Mouse (Mus musculus) frontal cortex, postnatal 36 days (tissue): Measurements from ENCODE around the gene Fam207a.
A peak's percentile ranks its signal among the peaks of the same experiment; 100 is the strongest.

Experiments used
- DNase-seq, 2 experiments: peaks; one replicate each; pipeline ENCODE4 v3.0.0; 2022; ENCODE audit warnings: low spot score in 2 of 2

The Fam207a gene

DNA sequence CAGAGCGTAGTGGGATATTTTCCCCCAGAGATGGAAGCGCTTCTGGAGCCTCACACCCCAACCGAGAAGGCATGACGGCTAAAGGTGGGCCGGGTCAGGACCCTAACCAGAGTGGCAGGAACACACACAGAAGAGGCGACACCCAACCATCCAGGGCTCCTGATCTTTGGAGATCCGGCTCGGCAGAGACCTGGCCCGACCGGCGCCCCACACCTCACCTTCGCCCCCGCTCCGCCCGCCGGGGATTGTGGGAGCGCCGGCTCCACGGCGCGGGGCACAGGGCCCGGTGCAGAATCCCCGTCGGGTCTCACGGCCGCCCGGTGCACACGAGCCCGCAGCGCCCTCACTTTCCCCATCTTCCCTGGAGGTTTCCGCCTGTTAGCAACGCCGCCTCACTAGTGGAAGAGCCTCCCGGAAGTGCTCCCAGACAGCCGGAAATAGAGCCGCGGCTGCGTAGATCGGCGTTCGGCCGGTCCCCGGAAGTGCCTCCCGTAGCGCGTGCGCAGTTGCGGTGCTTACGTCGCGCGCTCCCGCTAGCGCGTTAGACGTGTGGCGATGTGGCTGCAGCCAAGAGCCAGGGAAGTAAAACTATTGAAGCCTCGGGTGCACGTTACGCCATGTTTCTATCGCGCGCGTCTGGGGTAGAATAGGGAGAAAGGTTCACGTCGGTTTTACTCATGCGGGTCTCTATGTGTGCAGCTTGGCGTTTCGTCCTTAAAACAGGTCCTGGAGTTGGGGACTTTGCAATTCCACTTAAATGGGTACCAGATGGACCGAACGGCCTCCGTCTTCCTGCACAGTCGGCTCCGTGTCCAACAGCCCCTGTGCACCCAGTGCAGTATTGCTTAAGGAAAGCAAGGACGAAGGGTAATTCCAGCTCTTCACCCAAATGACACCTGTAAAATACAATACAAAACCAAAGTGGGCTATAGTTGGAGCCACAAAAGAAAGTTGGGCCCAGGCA lies at the start of gene Fam207a:
TSS of gene Fam207a (minus strand) at position 401 of the 964 bp plus-strand sequence.
- peak; percentile 94 to 96 for DNase-seq

DNA sequence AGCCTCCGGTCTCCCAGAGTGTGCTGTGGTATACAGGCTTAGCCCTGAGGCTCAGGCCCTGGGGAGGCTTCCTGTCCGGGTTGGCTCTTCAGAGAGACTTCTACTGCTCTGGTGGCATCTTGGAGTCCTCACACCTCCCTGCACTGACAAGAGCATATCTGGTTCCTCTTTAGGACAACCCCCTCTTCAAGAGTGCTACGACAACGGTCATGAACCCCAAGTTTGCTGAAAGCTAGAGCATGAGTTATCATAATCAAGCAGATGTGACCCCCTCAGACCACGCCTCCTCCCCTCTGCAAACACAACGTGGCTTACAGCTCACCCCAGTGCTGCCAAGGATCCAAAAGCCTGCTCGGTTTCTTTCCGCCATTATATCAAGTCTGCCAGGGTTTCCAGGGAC lies 49.4 kb upstream of the Fam207a start:
- no peak for DNase-seq

DNA sequence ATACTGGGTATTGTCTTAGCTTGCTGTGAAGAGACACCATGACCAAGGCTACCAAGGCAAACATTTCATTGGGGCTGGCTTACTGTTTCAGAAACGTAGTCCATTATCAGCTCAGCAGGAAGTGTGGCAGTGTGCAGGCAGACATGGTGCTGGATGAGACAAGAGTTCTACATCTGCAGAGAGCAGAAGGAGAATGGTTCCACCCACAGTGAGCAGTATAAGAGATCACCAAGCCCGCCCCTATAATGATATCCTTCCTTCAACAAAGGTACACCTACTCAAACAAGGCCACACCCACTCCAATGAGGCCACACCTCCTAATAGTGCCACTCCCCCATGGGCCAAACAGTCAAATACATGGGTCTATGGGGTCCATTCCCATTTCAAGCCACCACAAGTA lies 45.9 kb upstream of the Fam207a start:
- no peak for DNase-seq

DNA sequence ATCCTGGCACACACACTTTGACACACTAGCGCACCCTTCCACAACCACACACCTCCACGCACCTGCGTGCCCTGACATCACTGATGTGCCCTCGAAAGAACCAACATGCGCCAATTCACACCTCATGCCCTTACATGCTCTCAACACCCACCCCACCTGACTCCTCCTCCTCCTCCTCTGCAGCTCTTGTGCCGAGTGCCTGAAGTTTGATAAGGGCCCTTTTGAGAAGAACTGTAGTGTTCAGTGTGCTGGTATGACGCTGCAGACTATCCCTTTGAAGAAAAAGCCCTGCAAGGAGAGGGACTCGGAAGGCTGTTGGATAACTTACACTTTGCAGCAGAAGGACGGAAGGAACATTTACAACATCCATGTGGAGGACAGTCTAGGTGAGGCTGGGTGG lies 45.2 kb upstream of the Fam207a start:
- no peak for DNase-seq

DNA sequence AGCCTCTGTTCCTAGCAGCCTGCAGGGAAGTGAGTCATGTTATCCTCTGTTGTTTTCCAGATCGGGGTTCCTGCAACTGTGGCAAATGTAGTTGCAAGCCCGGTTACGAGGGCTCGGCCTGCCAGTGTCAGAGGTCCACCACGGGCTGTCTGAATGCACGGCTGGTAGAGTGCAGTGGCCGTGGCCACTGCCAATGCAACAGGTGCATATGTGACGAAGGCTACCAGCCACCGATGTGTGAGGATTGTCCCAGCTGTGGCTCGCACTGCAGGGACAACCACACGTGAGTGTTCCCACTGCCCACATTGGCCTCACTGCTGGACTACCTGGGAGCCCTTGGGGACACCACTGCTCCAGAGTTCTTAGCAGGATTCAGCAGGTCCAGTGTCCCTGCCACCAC lies 44.5 kb upstream of the Fam207a start:
- no peak for DNase-seq

DNA sequence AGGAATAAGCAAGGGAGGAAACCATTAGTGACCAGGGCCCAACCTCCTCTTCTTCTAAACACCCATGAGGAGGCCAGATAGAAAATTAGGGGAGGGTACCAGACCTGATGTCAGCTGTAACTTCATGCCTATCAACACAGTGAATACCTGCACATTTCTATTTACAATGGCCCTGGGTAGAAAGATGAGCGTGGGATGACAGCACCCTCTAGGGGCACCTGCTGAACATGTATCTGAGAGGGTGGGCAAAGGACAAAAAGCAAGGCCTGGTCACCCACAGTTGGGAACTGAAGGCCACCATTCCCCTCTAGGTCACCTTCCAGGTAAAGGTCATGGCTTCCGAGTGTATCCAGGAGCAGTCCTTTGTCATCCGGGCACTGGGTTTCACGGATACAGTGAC lies 42.1 kb upstream of the Fam207a start:
- no peak for DNase-seq

DNA sequence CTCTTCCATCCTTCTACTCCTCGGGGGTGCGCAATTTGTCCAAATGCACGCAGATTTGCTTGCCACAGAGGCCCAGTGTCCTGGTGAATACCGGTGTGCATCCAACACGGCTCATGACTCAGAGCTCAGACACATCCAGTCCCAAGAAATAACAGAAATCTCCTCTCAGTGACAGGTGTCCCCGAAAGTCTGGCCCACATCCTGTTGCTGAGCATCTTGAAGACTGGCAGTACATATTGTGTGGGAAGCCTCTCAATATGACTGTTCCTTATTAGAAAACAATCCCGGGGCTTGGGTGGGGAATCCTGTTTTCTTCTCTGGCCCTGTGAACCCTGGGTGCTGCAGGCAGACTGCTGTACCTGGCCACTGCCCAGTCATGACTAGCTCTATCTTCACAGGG lies 41.0 kb upstream of the Fam207a start:
- no peak for DNase-seq

DNA sequence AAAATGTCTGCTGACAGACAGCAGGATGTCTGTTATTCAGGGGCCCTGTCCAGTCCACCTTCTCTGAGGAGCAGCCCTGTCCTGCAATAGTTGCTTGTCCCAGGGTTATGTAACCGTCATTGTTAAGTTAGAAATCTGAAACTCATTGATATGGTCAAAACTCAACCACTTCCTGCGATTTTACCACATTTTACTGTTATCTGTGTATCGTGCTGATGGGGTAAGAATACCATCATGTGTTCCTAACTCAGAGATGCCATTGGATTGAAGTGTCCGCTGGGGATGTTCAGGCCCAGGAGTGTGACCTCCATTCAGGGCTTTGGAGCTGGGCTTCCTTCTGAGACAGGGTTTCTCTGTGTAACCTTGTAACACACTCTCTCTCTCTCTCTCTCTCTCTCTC lies 39.3 kb upstream of the Fam207a start:
- no peak for DNase-seq

DNA sequence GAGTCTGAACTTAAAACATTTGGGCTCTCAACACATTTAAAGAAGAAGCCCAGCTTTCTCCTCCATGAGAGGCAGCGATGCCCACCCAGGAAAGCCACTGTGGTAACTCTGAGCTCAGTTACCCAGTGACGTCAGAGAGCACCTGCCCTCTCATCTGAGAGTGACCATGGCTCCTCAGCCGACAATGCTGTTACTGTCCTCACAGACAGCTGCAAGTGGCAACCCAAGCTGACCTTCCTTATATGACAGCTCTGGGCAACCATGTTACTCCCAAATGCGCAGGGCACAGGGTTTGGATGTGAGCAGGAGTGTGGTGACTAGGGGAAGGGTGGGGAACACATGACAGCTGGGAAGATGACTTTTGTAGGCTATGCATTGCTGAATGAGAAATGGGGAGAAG lies 37.7 kb upstream of the Fam207a start:
- DNase-seq, result no peak

DNA sequence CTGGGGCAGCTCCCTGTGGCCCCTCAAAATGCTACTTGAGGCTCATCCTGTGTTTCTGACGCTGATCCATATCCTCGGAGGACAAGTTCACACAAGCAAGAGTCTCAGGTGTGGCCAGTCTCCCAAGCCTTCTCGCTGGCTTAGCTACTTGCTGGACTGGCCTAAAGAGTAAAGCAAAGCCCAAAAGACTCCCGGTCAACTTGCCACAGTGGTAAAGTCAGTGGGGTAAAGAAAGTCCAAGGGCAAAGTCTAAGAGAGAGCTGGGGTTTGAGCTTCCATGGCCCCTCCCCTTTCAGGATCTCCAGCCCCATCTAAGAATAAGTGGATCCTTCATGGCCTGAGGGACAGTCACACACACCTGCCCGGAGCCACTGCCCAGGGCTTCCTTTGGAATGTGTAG lies 36.6 kb upstream of the Fam207a start:
- no peak for DNase-seq

DNA sequence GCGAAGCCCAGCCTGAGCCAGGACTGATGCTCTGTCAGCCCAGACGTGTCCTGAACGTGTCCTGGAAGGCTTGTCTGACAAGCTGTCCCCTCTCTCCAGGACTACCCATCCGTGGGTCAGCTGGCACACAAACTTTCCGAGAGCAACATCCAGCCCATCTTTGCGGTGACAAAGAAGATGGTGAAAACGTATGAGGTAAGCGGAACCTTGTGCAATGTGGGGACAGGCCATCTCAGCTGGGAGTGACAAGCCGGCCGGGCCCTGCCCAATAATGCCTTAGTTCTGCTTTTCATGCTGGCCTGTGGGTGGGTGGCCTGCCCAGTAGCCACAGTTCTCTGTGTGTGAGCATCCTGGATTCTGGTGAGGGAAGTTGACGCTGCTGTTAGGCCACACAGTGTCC lies 35.3 kb upstream of the Fam207a start:
- DNase-seq, result no peak

DNA sequence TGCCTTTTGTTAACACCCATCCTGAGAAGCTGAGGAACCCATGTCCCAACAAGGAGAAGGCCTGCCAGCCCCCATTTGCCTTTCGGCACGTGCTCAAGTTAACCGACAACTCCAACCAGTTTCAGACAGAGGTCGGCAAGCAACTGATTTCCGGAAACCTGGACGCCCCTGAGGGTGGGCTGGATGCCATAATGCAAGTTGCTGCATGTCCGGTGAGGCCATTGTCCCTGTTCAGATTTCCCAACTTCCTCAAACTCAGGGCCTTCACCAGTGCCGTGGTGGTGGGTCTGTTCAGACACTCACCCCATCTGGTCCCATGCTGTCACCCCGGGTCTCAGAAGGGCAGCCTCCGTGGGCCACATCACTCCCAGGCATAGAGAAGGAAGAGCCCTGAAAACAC lies 33.0 kb upstream of the Fam207a start:
- no peak for DNase-seq

DNA sequence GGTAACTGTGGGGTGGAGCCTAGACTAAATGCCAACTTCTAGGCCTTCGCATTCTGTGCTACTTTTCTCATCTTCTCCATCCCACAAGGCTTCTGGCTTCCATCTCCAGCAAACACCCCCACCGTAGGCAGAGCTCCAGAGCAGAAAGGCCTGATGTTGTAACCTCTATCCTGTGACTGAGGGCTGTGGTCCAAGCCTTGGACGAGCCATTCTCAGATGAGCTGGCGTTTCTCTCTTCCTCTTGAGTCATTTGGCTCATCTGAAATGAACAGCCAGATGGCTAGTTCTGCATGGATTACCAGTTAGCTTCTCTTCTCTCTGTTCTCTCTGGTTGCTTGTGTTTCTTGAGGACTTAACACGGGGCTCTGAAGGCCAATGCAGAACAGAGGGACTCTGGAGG lies 29.3 kb upstream of the Fam207a start:
- peak; percentile 53 to 60 for DNase-seq

DNA sequence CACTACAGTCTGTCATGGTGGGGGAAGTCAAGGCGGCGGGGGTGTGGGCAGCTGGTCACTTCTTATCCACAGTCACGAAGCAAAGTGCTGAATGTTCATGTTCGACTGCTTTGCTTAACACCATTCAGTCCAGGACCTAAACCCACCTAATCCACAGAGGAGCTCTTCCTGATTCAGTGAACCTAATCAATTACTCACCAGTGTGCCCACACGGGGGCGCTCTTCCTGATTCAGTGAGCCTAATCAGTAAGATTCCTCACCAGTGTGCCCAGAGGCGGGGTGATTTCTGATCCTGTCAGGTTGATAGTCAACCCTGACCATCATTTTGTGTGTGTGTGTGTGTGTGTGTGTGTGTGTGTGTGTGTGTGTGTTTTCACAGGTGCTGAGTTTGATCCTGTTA lies 27.6 kb upstream of the Fam207a start:
- no peak for DNase-seq

DNA sequence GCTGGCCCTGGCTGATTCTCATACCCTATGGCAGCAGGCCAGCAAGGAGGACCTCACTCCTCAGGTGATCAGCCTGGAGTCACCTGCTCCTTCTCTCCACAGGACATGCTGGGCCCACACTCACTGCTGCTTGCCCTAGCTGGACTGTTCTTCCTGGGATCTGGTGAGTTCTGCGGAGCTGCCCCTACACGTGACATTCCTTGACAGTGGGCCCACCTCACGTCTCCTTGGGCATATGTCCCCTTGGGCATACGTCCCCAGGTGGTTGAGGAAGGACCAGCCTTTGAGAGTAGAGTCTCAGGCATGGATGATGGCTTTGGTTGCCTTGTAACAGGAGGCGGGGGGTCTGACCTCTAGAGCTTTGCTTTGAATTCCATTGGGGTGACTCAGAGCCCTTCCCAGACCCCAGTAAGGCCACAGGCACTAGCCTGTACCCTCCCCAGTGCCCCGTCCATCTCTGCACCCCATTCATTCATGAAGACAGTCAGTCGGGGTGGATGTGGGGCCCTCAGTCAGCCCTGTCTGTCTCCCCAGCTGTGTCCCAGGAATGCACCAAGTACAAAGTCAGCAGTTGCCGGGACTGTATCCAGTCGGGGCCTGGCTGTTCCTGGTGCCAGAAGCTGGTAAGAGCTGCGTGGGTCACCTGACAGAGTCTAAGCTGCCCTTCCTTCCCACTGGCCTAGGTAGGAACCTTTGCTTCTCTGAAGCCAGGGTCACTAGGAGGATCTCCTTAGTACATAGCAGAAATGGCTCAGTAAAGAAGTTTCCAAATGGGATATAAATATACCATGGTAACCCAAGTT lies 26.5 kb upstream of the Fam207a start:
- DNase-seq, result no peak

DNA sequence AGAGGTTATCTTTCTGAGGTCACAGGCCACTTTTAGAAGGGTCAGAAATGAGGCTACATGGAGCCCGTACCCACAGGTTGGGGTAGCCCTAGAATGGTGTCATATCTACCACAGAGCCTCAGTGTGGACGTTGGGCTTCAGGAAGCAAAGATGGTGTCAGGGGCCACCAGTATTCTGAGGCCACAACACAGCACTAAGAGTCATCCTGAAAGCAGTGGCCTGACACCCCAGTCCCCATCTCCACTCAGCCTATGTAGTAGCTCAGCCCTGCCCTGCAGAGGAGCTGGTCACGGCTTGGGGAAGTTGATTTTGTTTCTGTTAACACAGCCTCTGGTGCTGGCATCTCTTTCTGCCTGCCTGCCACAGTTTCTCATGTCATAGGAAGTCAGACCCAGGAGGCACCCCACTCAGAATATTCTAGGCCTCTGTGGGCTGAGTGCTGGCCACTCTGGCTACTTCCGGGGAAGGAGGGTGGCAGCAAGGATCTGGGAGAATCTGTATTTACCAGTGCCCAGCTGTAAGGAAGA lies 25.1 kb upstream of the Fam207a start:
- DNase-seq, result no peak

DNA sequence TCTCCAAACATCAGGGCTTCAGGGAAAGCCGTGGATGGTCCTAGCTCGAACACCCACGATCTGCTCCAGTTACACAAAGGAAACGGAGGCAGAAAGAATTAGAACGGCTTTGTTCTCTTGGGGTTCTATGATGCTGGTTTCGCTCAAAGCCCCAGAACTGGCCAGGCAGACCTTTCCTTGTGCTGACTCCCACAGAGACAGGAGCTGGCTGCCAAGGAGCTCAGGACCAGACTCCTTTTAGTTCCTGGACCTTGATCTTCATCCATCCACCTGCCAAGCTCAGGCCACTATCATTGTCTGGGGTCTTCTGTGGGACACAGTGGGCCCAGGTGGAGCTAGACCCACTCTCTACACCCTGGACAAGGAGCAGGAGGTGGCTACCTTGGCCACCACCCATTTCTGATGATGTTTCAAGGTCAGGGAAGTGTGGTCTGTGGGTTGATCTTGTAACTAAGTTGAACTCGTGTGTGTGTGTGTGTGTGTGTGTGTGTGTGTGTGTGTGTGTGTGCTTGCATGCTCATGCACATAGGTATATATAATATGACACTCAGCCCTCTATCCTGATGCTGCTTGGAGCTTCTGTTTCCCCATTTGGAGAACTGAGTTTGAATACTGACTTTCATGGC lies 23.8 kb upstream of the Fam207a start:
- no peak for DNase-seq

DNA sequence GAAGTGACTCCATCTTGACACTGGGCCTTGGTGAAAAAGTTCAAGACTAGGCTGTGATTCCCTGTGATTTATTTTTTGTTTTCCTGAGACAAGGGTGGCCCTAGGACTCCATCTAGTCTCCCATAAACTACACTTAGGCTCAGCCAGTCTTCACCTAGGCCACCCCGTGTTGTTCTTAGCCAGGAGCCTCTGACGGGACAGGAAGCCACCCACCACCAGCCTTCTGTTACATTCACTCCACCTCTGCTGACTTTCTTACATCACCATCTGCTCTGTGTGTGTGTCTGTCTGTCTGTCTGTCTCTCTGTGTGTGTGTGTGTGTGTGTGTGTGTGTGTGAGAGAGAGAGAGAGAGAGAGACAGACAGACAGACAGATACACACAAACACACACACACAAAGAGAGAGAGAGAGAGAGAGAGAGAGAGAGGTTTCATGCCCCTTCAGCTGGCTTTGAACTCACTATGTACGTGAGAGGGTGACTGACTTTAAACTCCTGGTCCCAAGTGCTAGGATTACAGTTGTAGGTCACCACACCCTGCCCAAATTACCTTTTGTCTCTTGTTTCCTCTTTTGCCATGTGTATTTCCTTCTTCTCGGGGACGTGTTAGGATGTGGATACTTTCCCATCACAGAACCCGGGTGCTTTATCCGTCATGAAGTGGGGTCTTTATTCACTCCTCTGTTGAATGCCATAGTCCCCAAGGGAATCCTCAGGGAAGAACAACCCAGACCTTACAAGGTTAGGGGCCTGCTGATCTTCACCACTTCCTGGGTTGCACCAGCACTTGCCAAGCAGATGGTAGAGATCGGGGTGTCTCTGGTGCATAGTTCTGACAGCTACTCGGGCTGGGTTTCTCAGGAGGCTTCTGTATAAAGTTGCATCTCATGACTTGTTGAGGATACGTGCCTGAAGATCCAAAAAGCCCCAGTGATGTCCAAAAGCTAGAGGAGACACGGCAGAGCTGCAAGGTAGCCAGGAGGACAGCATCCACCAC lies 21.9 kb upstream of the Fam207a start:
- no peak for DNase-seq

DNA sequence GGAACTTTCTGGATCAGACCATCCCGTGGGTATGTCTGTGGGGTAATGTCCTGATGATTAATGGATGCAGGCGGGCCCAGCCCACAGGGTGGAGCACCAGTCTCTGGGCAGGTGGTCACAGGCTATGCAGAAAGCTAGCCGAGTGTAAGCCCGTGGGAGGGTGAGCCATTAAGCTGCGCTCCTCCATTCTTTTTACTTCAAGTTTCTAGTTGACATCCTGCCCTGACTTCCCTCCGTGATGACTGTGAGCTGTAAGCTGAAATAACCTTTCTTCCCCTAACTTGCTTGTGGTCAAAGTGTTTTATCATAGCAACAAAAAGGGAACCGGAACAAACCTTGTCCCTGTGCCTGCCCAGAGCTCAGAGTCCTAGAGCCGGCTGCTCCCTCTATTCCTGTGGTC lies 21.1 kb upstream of the Fam207a start:
- DNase-seq, result no peak

DNA sequence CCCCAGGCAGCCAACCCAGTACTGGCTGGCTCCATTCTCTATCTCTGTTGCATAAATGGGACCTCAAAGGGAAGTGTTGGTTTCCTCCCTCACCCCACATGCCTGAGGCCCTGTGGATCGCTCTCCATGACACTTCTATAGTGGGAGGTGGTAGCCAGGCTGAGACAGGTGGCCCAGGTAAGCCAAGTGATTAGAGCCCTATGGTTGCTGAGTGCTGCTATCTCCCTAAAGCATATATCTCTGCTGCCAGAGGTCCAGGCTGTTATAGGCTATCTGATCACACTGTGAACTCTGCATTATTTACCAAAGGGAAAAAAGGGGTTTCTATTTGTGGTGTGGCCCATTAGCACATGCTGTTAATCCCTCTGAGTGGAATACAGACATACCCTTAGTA lies 16.4 kb upstream of the Fam207a start:
- no peak for DNase-seq
